28 mouse cellular contexts compared by ENCODE assay signal in the genomic region with DNA sequence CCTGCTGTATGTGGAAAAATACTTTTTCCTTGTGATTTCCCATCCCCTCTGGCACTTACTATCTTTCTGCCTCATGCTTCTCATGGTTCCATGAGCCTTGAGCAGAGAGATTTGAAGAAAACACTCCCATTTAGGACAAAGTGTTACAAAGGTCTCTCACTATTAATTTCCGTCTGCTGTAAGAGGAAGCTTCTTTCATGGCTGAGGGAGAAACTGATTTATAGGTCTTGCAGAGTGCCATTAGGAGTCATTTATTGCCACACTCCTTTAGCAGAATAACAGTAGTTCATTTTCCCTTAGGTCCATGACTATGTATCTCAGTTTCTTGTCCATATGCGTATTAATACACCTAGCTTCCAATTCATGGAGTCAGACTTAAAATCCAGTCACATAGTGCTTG.
"Had no signal": no experiment of that assay in that cellular context is flagged by ENCODE, and none has a peak within 500 bp of the region (broad histone marks: within the 10 kb centered on the region; RNA-seq: fewer than 3 reads in every experiment).

No protein-coding gene starts in this region.

- H3K9me3 ChIP-seq: embryonic facial prominence, embryonic 10.5 days; embryonic facial prominence, embryonic 12.5 days; embryonic facial prominence, embryonic 13.5 days; embryonic facial prominence, embryonic 15.5 days; forebrain, embryonic 10.5 days; forebrain, embryonic 12.5 days; forebrain, embryonic 13.5 days; forebrain, embryonic 15.5 days had no signal

- H3K4me1 ChIP-seq: embryonic facial prominence, embryonic 10.5 days; embryonic facial prominence, embryonic 12.5 days; embryonic facial prominence, embryonic 13.5 days; embryonic facial prominence, embryonic 15.5 days; forebrain, embryonic 10.5 days; forebrain, embryonic 12.5 days; forebrain, embryonic 13.5 days; forebrain, embryonic 15.5 days had no signal

- H3K36me3 ChIP-seq: embryonic facial prominence, embryonic 10.5 days; embryonic facial prominence, embryonic 12.5 days; embryonic facial prominence, embryonic 13.5 days; embryonic facial prominence, embryonic 15.5 days; forebrain, embryonic 10.5 days; forebrain, embryonic 12.5 days; forebrain, embryonic 15.5 days had no signal

- H3K4me3 ChIP-seq: embryonic facial prominence, embryonic 10.5 days; embryonic facial prominence, embryonic 12.5 days; embryonic facial prominence, embryonic 13.5 days; embryonic facial prominence, embryonic 15.5 days; erythroblast, embryonic 14.5 days; forebrain, embryonic 10.5 days; forebrain, embryonic 12.5 days; forebrain, embryonic 13.5 days; forebrain, embryonic 15.5 days; gastrocnemius, adult 2 months had no signal

- H3K27me3 ChIP-seq: embryonic facial prominence, embryonic 12.5 days; embryonic facial prominence, embryonic 13.5 days; embryonic facial prominence, embryonic 15.5 days; forebrain, embryonic 12.5 days; forebrain, embryonic 13.5 days; forebrain, embryonic 15.5 days had no signal

- DNase-seq: cerebellum, adult 18-20 months; cerebellum, adult 2 months; cerebellum, adult 8-10 months; cerebellum, adult 9-10 months; cerebellum, adult 9-11 months; cerebellum, postnatal 10 days; cerebellum, postnatal 14 days; cerebellum, postnatal 25 days; cerebellum, postnatal 36 days; embryo, embryonic 11 days; forebrain, postnatal 0 days; gastrocnemius, adult 2 months; gastrocnemius, postnatal 10 days; gastrocnemius, postnatal 14 days; gastrocnemius, postnatal 25 days; gastrocnemius, postnatal 36 days; heart, adult 11 months had no signal

- H3K27ac ChIP-seq: embryonic facial prominence, embryonic 10.5 days; embryonic facial prominence, embryonic 12.5 days; embryonic facial prominence, embryonic 13.5 days; embryonic facial prominence, embryonic 15.5 days; forebrain, embryonic 10.5 days; forebrain, embryonic 12.5 days; forebrain, embryonic 13.5 days; forebrain, embryonic 15.5 days; gastrocnemius, adult 2 months had no signal

- ATAC-seq: forebrain, embryonic 13.5 days; forebrain, embryonic 14.5 days; forebrain, embryonic 15.5 days; forebrain, embryonic 16.5 days; forebrain, postnatal 0 days had no signal

- H3K9ac ChIP-seq: embryonic facial prominence, embryonic 12.5 days; embryonic facial prominence, embryonic 13.5 days; embryonic facial prominence, embryonic 15.5 days; forebrain, embryonic 12.5 days; forebrain, embryonic 13.5 days; forebrain, embryonic 15.5 days; forebrain, postnatal 0 days had no signal

- H3K4me2 ChIP-seq: embryonic facial prominence, embryonic 12.5 days; embryonic facial prominence, embryonic 13.5 days; embryonic facial prominence, embryonic 15.5 days; forebrain, embryonic 12.5 days; forebrain, embryonic 13.5 days; forebrain, embryonic 15.5 days had no signal
